Mouse (Mus musculus) stomach, postnatal 0 days (tissue): ENCODE results near the gene Thap4.

Experiments used
- CTCF ChIP-seq: IDR thresholded peaks from 2 replicates; pipeline ENCODE4 v1.5.1; 2016; ENCODE audit warnings: antibody characterized with exemption, low read depth, mild to moderate bottlenecking, moderate library complexity
- EP300 ChIP-seq: optimal IDR thresholded peaks from 2 replicates; pipeline ENCODE3; 2016; ENCODE audit warnings: antibody characterized with exemption

- no peak for TF ChIP-seq EP300
- no peak for TF ChIP-seq CTCF
Measured at GRCm38 (mm10) chr1:93699159-93699558, 55.5 kb downstream of the Thap4 start.
